Mouse (Mus musculus) lung, postnatal 25 days (tissue): ENCODE measurements at regions not wholly inside any gene's neighbourhood (a gene's known extent, or its start where the extent isn't known, plus 50 kb on each side); places are given as distances from the start of the nearest gene placed in this dataset.

Source experiments
- DNase-seq: peaks from one replicate; pipeline ENCODE4 v3.0.0; 2022; ENCODE audit warnings: low spot score

DNA sequence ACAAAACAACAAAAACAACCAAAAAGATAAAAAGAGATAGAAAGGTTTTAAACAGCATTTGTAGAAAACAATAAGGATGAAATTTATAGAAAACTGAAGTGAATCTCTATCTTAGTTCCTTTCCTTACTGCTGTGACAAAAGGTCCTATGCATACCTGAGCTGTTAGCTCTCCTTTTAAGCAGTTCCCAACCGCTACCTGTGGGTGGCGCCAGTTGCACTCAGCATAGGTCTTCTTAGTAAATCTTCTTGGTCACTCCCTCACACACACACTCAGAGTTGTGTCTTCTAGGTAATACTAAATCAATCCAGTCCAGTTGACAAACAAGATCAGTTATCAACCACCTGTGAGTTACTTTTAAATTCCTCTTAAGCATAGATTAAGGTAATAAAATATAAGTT, 355.5 kb upstream of the Prkcq start:
- no peak for DNase-seq

DNA sequence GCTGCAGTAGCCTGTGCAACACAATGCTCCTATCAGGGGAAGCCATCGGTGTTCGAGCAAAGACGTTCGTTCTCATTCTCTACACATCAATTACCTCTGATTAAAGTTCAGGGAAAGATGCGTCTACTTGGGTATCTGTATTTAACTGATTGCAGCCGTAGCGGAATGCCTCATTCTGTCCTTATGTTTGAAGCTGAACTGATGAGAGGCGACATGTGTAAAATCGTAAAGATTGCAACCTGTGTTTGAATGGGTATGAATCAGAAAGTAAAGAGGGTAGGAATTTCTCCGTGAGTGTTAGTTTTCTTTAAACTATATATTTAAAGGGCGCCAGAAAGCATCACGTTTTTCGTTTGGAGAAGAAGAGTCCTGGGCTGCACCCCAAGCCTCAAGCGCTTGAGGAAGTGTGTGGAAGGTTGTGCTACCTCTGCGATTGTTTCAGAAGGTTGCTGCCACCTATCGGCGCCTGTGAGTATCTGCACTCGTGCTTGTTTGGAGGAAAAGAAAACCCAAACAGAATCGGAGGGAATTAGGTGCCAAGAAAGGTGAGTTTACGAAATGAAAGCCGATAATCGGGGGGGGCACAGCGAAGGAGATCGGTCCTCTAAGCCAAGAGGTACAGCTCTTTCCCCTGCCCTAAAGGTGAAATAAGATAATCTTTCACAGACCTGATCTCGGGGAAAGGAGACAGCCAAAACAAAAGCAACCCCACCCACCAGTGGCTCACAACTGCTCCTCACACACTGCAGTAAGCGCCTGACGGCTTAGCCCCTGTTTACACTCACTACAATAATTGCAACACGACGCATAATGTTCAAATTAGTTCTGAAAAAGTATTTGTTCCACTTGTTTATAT, 346.4 kb upstream of the Prkcq start:
- peak; percentile 40 for DNase-seq

- DNase-seq, result no peak
Measured at GRCm38 (mm10) chr2:10826134-10826767, 345.7 kb upstream of the Prkcq start.

DNA sequence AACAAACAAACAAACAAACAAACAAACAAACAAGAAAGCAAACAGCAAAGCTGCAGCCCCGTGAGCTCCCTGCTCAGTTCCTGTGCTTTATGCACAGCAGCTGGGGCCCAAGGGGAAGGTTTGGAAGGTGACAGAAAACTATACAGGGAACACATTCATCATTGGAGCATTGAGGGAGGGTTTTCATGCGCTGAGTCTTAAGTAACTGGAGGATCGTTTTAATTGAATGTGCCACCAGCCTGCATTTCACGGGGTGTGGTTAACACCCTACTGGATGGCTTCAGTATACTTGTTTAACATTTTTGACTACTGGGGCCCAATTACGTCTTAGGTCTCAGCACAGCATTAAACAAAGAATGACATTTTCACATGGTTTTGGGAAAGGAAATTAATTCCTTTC, 331.9 kb upstream of the Prkcq start:
- no peak for DNase-seq

- no peak for DNase-seq
Measured at GRCm38 (mm10) chr2:10861654-10862292, 310.1 kb upstream of the Prkcq start.

- DNase-seq, result no peak
Measured at GRCm38 (mm10) chr2:10864451-10864850, 307.5 kb upstream of the Prkcq start.

DNA sequence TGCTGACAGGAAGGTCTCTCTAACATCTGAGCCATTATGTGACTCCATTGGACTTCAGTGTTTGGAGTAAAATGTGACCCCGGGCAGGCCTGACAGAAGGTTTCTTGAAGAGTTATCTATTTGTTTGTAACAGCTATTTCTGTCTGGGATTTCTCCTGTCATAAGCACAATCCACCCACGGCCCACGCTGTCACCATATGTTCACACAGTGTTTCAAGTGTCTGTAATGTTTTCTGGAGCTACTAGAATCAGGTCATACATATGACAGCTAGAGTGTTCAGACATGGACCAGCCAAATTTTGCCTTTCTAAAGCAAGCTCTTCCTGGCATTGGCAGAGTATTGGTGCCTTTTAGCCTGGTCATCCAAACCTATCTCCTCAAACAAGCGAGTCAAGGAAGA, 297.6 kb upstream of the Prkcq start:
- no peak for DNase-seq

DNA sequence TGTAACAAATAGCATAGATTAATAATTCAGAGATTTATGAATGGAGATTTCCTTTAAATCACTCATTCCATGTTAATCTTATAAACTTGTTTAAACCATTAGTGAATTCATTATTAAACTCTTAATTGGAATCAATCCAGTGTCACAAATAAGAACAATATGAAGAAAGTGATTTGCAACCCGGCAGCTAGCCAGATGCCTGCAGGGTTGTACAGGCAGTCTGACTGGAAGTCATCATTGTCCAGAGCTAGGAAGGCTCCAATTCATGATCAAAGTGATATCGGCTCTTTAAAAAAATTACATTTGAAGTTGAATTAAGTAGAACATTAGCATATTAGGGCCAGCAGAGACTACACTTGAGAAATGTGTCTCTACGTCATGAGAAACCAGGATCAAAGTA, 270.0 kb upstream of the Prkcq start:
- no peak for DNase-seq

DNA sequence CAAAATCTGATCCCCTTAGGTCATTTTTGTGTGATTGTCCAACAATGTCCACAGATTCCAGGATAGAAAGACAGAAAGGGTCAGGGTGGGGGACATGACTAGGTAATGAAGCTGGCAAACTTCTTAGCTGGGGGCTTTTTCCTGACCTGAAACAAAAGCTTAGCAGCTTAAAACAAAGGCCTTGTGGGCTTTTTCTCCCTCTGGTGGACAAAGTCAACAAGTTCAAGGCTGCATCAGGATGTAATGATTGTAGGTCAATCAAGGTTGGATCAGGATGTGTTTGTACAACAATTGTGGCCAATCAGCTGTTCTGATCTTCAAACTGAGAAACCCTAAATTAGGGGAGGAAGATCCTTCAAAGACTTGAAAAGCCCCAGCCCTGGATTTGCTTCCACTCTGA, 252.0 kb upstream of the Prkcq start:
- no peak for DNase-seq

GRCm38 (mm10) chr2:10920686-10921485, 251.0 kb upstream of the Prkcq start:
- DNase-seq, result no peak

DNA sequence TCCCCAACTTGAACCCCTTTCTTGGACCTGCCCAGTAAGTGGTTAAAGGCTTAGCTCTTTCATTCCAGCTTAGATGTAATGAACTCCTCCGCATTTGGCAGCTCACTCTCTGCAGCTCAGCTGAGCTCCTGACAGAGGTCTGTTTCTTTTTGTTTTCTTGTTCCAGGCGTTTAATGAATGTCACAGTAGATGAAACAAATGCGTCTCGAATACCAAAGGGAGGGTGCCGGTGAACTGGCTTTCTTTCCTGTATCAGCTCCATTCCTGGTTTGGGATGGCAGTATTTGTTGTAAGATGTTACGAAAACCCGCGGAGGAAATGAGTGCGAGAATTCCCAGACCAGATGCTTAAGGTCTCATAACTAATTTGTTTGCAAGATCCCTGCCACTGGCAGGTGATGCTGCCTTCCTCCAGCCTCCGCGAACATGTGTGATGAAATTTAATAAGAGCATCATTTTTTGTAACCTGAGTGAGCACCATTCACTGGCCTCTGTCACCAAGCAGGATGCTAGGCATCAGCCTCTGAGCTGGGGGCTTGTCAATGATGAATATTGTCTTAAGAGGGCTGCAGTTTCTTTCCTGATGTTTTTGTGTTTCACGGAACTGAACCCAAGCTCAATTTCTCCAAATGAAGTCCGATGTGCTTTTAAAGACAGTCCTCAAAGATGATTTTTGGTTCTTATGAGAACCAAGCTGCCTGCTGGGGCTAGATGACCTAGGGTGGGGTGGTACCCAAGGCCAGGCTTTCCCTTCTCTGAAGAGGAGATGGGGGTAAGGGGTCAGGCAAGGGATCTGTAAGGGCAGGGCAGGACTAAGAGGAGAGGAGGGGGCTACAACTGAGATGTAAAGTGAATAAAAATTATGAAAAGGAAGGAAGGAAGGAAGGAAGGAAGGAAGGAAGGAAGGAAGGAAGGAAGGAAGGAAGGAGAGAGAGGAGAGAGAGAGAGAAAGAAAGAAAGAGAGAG, 250.1 kb upstream of the Prkcq start:
- DNase-seq, result no peak

GRCm38 (mm10) chr2:10923984-10924383, 247.9 kb upstream of the Prkcq start:
- DNase-seq, result no peak

DNA sequence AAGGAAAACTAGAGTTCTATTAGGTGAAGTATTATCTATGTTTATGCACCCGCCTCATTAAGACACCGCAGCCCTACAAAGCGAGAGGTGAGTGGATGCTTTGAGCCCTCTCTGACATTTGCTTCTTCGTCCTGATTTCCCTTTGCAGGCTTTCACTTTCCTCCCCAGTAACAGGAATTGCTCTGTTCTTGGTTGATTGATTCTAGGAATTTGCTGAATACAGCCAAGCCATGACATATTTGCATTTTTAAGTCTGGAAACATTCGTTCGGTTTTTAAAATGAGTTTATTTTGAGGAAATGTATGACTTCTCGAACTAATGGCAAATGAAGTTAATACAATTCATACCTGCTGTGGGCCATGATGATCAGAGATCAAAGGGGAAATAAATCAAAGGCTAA, 246.5 kb upstream of the Prkcq start:
- DNase-seq, result no peak

DNA sequence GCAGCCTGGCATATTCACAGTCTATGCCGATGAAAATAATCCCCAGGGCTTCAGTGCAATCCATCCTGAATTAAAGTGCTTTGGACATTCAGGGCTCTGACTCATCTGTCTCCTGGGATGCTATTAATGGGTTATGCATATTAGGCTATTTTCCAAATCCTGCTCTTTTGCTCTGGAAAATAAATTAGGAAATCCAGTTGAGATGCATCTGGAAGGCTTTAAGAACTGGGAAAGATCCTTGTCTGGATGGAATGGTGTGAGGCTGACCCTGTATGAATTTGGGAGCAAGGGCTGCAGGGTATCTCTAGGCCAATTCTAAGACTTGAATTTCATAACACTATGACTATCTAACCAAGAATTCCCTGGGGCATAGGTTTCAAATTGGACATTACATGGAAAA, 234.5 kb upstream of the Prkcq start:
- DNase-seq, result peak; percentile 2

- DNase-seq, result no peak
Measured at GRCm38 (mm10) chr2:10965224-10965623, 206.7 kb upstream of the Prkcq start.

DNA sequence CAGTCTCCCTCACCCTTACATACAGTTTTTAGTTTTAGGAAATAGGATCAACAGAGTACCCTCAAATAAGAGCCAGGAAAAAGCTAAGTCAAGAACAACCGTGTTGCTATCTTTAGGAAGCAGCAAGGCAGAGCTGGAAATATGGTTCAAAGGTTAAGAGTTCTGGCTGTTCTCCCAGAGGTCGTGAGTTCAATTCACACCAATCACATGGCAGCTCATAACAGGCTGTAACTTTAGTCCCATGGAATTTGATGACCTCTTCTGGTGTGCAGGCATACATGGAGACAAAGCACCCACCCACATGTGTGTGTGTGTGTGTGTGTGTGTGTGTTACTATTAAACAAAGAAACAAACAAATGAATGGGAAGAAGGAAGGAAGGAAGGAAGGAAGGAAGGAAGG, 205.0 kb upstream of the Prkcq start:
- no peak for DNase-seq

- DNase-seq, result no peak
Measured at GRCm38 (mm10) chr2:10969111-10969689, 202.7 kb upstream of the Prkcq start.

DNA sequence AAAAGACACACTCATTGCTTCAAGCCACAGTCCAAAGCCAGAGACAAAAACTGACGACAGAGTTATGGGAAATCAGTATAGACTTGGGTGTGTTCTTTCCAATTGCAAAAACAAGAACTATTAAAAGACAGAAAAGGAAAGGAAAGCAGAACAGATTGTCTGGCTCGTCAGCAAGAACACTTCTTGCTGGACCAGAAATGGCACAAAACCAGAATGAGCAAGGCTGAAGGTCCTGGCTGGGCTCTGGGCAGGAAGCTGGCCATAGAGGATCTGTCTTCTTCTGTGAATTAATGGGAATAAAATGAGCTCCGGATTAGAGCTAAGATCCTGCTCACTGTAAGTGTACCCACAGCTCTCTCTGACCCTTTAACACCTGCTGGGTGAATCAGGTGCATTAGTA, 199.9 kb upstream of the Prkcq start:
- no peak for DNase-seq

DNA sequence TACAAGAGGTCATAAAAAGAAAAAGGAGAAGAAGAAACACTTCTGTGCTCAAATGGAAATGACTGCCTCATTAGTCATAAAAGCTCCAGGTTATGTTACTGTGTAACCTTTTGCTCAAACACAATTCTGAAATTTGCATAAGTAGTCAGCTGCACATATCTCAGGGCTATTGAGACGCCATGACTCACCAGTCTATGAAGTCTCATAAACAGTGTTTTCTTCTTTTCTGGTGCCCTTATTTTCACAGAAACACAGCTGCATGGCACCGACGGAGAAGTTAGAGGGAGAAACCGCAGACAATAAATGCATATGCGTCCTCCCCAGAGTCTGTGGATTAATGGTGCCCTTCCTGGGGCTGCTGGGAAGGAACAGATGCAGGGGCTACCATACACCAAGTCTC, 193.1 kb upstream of the Prkcq start:
- no peak for DNase-seq

DNA sequence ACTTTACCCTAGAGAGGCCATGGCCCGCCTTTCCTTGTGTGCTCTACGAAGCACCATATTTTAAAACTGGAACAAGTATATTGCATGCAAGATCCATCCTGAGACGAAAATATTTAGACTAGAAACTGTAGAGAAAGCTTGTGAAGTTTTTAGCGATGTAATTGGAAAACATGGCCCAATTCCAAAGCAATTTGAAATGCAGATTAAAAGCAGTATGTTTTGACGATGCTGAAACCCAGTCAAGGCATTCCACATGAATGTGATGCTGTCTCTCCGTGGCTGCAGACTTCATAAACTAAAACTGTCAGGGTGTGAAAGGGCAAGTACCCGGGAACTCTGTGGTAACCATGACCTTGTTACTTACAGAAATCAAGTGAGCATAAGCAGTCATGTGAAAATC, 185.8 kb upstream of the Prkcq start:
- DNase-seq, result no peak
